Mouse (Mus musculus): ENCODE results near the gene Obscn. TPM values are rescaled to one million over a fixed set of nuclear protein-coding genes. Genes with fewer than 3 reads are reported as not detected.

Gene Obscn
- polyA plus RNA-seq, 1 experiment = 17.6 TPM

DNA sequence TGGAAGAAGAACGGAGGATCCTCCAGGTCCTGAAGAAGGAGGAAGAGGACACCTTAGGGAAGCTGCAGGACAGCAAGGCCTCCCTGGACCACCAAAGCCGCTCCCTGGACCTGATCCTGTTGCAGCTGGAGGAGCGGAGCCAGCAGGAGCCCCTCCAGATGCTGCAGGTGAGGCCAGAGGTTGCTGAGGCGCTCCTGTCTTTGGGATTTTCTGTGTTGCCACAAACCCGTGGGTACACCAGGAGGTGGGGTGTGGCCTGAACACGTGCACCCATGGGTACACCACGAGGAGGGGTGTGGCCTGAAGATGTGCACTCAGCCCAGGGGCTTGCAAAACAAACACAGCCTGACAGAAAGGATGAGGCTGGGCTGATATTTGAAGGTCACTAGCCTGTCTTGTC, 167.7 kb downstream of the Obscn start:
- no peak for TF ChIP-seq GATA1 (IDR thresholded peaks at IDR 0.05; ENCODE audit: low read length)

DNA sequence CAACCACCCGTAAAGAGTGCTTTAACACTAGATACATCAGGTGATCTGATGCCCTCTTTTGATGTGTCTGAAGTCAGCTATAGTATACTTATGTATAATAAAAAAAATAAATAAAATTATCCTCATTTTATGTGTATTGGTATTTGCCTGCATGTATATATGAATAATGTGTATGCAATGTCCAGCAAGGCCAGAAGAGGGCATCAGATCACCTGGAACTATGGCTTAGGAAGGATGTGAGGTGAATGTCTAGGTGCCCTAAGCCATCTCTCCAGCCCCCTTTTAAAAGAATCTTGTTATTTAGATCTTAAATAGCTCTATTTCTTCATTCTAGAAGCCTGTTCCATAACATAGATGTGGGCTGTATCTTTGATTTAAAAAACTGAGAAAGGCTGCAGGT, 168.9 kb downstream of the Obscn start:
- TF ChIP-seq GATA1 (IDR thresholded peaks at IDR 0.05; ENCODE audit: low read length) = no peak

DNA sequence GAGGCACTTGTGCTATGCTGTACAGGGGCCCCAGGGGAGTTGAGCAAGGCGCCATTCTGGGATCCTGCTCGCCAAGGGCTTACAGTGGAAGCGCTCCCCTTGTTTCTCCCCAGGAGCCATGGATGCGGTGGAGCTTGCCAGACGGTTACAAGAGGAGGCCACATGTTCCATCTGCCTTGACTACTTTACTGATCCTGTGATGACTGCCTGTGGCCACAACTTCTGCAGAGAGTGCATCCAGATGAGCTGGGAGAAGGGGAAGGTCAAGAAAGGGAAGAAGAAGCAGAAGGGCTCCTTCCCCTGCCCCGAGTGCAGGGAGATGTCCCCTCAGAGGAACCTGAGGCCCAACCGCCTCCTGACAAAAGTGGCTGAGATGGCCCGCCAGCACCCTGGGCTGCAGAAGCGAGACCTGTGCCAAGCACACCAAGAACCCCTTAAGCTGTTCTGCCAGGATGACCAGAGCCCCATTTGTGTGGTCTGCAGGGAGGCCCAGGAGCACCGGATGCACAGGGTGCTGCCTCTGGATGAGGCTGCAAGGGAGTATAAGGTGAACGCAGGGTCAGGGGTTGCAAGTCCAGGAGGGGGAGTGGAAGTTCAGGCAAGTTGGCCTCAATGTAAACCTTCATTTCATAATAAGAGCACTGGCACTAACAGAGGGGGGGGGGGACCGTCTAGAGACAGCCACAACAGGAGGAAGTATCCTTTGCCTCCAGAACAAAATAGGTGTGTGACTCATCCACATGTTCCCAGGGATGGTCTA, 171.0 kb downstream of the Obscn start:
- no peak for TF ChIP-seq GATA1 (IDR thresholded peaks at IDR 0.05; ENCODE audit: low read length)

DNA sequence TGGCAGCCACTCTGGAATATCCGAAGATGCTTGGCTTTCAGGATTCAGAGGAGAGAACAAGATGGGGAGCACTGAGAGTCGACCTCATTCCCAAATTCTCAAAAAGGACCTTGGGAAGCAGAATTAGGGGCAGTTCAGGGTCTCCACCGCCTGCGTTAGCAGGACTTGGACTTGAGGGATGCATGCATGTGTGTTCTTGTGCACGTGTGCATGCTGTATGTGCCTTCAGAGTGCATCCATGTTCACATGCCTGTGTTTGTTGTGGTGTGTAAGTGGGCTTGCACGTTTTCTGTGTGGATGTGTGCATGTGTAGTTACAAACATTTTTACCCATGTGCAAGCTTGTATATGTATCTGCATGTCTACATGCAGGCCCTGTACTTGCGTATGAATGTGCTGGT, 172.0 kb downstream of the Obscn start:
- TF ChIP-seq GATA1 (IDR thresholded peaks at IDR 0.05; ENCODE audit: low read length) = no peak

DNA sequence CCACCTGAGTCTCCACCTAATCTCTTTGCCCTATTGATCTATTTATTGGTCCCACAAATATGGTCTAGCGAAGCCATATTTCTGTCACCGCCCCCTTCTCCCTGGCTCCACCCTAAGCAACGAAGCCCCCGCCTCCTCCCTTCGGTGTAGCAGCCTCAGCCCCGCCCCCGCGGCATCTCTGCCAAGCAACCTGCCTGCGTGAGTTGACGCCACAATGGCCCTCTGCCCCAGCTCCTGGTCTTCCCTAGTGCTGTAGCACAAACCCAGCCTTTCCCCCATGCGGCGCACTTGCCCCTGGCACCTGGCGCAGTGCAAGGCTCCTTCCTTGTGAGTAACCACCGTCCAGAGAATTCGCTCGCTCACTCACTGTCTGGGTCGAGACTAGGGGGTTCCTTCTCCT, 172.7 kb downstream of the Obscn start:
- TF ChIP-seq GATA1 (IDR thresholded peaks at IDR 0.05; ENCODE audit: low read length) = no peak

DNA sequence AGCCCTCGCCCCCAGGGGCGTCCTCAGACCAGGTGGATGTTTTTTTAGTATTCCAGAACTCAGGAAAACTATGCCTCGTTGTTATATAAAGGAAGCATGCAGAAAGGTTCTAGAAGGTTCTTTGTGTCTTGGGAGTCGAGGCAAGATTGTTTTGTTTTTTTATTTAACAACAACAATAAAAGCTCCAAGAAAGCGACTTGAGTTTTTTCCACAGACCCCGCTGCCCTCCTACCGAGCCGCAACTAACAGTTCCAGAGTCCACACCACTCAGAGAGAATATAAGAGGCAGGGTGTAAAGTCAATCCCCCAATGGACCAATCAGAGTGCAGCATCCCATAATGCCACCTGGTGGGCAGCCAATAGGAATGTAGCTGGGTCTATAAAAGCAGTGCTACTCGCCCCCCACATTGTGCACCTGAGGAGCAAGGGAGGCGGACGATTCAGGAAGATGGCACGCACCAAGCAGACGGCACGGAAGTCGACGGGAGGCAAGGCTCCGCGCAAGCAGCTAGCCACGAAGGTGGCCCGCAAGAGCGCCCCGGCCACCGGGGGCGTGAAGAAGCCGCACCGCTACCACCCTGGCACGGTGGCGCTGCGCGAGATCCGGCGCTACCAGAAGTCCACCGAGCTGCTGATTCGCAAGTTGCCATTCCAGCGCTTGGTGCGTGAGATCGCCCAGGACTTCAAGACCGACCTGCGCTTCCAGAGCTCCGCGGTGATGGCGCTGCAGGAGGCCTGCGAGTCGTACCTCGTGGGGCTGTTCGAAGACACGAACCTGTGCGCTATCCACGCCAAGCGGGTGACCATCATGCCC, 174.6 kb downstream of the Obscn start:
- TF ChIP-seq GATA1 (IDR thresholded peaks at IDR 0.05; ENCODE audit: low read length) = no peak

DNA sequence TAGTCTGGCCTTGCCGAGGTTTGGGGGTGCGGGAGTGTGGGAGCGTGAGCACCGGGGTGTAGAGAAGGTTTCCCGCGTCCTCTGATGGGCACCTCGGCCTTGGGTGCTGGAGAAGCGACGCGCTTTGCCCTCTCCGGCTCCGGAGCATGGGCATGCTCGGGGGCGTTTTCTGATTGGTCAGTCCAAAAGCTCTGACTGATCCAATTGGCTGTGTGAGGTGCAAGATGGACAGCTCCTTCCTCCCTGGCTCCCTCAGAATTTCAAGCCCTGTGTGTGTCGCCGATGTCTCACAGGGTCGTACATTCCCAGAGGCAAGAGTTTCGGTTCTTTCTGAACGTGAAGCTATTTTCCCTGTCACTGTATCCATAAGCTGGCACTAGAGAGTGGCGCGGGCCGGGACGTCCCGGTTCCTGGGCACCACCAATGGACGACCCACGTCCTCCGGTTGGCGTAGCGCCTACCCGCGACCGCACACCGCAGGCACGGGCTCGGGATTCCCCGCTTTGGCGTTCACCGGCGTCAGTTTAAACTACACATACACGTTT, 176.2 kb downstream of the Obscn start:
- TF ChIP-seq GATA1 (IDR thresholded peaks at IDR 0.05; ENCODE audit: low read length) = no peak

DNA sequence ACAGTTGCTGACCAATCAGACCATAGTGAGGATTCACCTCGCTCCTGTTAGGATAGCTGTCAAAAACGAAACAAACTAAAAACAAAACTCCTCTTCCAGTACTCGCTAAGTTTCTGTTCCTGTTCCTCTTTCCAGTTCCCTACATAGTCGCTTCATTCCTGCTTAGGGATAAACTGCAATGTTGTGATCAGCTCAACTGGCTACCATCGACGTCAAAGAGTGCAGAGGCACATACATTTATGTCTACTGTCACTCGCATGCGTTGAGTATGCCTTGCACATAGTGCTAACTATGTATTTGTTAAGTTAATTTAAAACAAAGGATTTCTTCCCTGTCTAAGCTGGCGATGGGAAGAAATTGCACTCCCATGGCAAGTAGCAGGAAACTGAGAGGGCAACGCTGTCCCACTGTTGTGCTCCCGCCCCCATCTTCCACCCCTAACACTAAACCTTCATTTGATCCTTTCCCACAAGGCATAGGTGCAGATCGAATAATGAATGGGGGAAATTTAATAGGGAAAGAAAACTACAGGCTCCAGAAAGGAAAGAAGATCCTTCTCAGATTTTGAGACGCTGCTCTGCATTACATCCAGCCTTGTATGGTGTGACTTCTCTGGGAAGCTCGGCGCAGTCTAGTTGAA, 176.9 kb downstream of the Obscn start:
- no peak for TF ChIP-seq GATA1 (IDR thresholded peaks at IDR 0.05; ENCODE audit: low read length)

DNA sequence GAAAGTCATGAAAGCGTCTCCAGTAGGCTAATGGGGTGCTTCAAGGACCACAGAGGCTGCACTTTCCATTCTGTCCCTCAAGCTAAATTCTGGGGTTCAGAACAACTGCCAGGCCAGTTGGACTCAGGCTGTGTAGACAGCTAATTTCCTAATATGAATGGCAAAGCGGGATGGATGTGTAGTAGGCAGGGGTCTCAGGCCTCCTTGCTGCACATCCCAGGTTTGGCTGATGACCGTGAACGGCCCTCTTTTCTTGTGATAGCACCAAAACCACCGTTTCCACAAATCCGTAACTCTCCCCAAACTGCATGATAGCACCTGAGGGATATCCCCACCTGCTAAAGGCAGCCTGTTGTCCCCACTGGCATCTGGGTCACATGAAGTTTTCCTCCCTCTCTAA, 177.7 kb downstream of the Obscn start:
- no peak for TF ChIP-seq GATA1 (IDR thresholded peaks at IDR 0.05; ENCODE audit: low read length)

DNA sequence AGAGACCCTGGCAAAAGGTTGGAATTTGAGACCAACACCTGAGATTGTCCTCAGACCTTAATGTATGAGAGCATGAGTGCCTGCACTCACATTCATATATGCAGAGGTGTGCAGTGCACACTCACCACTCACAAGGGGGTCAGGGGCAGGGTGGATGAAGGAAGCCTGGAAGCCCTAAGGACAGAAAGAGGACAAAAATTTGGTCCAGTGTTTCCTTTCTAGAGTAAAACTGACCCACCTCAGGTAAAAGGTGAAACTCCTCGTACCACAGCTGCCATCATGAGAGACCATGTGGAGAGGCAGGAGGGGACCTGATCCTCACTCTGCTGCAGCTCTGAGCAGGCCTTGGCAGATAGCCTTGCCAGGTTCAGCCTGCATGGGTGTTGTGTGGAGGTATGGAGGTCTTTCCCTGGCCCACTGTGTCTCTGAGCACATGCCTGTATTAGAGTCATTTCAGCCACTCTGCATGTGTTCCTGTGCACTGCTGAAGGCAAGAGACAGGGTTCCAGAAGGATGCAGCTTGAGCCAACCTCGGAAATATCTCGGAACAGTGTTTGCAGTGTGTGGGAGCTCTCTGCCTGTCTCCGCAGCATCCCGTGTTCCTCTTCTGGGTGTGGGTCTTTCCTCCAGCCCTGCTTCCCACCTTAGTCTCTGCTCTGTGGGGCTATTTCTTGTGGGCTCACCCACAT, 178.8 kb downstream of the Obscn start:
- TF ChIP-seq GATA1 (IDR thresholded peaks at IDR 0.05; ENCODE audit: low read length) = no peak

DNA sequence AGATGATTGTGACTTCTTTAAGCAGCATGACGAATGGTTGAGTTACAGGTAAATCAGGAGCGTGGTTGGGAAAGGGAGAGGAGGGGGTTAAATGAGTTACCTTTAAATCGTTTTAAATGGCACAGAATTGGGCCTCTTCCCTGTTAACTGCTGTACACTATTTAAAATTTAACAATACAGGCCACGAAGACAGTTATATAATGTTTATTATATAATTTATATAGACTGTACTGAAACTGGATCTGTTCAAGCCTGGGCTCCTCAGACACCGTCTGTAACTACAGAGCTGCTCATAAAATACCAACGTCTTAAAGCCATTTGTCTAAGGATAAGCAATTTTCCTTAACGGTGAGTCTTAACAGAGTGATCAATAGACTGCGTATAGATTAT, 180.3 kb downstream of the Obscn start:
- no peak for TF ChIP-seq GATA1 (IDR thresholded peaks at IDR 0.05; ENCODE audit: low read length)

DNA sequence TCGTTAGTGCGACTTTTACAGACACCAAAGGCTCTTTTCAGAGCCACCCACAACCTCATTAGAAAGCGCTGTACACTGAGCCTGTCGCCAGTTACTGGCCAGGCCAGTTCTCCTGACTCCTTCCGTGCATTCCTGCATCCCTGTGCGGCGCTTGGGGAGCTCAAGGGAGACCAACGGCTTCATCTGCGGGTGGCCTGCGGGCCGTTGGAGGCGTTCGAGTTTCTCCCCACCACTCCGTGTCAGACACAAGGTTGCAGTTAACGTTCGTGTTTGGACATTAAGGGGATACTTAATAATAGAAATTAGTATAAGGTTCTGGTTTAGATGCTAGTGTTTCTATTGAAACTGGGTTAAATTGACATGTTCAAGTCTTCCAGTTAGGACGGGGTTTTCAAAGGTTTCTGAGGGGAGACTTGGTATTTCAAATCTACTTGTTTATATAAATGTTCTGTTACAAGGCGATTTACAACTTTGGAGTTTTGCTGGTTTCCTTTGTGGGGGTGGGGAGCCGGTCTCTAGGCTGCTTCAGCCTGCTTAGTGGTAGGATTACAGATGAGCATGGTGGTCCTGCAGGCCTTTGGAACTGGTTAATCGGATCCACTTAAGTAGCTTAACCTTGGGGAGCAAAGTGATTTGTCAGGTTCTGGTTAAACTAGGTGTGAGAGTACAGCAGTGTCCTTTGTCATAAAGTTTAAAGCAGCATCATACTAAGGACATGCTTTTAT, 180.9 kb downstream of the Obscn start:
- TF ChIP-seq GATA1 (IDR thresholded peaks at IDR 0.05; ENCODE audit: low read length) = no peak

DNA sequence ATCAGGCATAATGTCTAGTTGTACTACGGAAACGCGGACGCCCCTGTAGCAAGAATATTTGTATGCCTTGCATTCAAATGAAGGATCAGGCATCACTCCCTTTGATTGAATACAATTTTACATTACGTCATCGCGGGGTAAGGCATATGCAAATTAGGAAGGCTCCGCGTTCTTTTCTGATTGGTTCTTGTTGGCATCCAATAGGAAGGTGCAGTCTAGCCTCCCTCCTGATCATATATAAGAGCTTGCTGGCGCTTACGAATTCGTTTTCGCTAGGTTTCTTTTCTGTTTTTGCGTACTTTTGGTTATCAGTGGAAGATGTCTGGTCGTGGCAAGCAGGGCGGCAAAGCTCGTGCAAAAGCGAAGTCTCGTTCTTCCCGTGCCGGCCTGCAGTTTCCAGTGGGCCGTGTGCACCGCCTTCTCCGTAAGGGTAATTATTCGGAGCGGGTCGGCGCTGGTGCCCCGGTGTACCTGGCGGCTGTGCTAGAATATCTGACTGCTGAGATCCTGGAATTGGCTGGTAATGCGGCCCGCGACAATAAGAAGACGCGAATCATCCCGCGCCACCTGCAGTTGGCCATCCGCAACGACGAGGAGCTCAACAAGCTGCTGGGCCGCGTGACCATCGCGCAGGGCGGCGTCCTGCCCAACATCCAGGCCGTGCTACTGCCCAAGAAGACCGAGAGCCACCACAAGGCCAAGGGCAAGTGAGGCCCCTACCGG, 181.6 kb downstream of the Obscn start, which contains the start of the genes Hist3h2a and Trim17:
Gene Hist3h2a (plus strand): TSS at position 266 of the 723 bp plus-strand sequence.
Gene Trim17 (plus strand): TSS at position 266 of the 723 bp plus-strand sequence.
- TF ChIP-seq GATA1 (IDR thresholded peaks at IDR 0.05; ENCODE audit: low read length) = no peak
